Mouse (Mus musculus): ENCODE data around the gene Mfsd11.

The Mfsd11 gene

DNA sequence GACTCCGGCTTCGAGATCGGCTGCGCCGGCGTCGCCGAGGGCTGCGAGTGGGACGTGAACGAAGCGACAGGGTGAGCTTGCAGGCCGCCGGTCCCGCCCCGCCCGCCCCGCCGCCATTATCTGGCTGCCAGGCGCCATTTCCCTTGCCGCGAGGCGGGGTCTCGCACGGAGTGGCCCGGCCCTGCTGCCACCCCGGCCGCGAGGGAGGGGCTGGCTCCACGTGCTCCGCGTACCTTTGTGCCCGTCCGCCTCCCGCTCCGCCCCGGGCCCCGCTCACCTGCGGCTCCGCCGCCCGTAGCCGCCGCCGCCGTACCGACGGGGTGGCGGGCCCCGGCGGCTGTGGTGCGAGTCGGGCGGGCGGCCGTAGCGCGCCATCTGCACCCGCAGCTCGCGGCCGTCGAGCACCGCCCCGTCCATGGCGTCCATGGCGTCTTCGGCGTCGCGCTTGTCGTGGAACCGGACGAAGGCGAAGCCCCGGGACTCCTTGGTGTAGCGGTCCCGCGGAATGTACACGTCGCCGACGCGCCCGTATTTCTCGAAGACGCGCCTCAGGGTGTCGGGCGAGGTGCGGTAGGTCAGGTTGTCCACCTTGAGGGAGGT is at the start of gene Mfsd11:
Mfsd11 (plus strand) TSS at position 150 of the 600 bp plus-strand sequence.
- DNase-seq: peak; percentile 88

DNA sequence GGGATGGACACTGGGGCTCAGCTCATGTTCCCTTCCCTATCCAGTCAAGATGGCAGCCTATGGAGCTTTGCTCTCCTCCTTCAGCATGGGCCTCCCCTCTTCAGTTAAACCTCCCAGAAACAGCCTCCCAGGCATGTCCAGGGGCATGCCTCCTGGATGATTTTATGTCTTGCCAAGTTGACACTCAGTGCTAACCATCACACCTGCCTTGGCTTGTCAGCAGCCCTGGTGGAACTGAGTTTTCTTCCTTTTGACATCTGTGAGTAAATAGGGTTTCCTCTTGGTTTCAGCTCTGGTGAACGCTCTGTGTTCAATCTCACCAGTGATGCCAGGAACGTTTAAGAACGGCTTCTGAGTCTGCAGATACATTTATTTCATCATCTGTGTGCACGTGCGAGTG is 49.5 kb upstream of the Mfsd11 start:
- no peak for DNase-seq

DNA sequence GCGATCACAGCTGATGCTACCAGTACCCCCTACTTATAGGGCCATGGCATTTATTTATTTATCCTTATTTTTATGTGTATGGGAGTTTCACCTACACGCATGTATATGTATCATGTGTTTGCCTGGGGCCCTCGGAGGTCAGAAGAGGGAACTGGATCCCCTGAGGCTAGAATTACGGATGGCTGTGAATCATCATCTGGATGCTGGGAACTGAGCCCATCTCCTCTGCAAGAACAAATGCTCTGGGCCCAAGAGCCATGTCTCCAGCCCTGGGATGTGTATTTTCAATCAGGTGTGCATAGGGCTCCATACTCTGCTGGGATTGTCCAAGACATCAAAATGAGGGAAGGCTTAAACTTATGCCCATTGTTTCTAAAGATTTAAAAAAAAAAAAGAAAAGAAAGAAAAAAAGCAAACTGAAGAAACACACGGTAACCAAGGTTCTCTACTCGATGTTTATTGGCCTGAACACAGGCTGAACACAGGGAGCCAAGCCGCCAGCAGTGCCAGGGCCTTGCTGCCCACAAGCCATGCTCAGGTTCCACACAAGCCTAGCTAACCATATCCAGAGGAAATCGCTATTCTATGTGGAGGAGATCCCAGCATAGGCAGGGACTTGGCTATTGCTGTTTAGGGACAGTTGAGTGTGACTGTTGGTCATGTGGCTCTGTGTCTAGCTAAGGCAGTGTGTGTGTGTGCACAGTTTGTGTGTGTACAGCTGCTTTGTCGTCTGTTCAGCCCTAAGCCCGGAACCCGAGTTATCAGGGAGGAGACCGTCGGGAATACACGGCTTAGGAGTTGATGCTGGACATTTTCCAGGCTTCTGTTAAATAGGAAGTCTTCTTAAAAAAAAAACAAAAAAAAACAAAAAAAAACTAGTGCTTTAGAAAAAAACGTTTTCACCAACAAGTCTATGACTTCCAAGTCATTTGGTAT is 45.8 kb upstream of the Mfsd11 start:
- DNase-seq: no peak

DNA sequence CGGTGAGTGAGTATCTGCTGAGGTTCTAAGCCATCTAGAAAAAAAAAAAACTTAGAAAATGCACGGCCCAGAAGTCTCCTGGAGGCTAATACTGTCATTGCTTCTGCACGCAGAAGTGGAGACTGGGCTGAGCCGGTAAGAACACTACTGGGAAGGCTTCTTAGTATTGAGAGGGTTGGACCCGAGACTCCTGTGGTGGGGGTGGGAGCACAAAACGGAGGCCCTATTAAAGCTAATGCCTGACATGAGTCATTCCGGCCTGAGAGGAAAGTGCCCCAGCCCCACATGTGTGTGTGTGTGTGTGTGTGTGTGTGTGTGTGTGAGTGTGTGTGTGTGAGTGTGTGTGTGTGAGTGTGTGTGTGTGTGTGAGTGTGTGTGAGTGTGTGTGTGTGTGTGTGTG is 45.1 kb upstream of the Mfsd11 start:
- DNase-seq: no peak

DNA sequence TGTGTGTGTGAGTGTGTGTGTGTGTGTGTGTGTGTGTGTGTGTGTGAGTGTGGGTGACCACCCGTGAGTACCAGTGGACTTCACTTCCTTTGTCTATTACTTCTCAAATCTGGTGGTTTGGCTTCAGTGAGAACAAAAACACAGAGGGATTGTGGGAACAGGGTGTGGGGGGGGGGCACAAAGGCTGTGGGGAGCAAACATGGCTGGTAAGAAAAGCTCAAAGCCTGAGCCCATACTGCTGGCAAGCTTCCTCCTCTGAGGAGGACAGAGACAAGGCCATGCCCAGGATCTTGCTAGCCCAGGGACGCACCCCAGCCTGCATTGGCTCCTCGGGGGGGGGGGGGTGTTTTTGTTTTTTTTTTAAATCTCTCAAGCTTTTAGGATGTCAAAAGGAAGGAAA is 44.7 kb upstream of the Mfsd11 start:
- no peak for DNase-seq

DNA sequence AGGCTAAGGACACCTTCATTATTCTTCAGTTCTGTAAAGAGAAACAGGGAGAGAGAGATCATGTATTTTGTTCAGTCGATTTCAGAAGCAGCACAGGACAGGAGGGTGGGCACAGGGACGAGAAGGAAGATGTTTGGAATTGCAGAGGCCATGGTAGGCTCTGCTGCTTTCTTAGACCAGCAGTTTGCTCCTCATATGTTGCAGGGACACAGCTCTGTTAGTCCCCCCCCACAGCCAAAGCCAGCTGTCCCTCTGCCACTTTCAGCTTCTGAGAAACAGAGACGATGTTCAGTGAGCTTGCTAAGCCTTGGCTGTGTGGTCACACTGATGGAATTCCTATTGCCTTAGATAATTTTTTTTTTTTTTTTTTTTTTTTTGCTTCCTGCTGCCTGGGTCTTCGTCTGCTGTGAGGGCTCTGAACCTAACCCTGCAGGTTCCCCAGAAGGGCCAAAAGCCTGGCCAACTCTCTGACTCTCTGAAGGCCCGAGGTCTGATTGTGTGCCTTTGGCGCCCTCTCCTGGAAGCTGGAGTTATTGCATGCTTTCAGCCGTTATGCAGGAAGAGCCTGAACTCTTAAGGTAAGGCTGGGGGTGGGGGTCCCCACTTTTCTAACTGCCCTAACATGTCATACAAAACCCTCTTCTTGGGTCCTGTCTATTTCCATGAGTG is 44.2 kb upstream of the Mfsd11 start:
- DNase-seq: peak; percentile 84

DNA sequence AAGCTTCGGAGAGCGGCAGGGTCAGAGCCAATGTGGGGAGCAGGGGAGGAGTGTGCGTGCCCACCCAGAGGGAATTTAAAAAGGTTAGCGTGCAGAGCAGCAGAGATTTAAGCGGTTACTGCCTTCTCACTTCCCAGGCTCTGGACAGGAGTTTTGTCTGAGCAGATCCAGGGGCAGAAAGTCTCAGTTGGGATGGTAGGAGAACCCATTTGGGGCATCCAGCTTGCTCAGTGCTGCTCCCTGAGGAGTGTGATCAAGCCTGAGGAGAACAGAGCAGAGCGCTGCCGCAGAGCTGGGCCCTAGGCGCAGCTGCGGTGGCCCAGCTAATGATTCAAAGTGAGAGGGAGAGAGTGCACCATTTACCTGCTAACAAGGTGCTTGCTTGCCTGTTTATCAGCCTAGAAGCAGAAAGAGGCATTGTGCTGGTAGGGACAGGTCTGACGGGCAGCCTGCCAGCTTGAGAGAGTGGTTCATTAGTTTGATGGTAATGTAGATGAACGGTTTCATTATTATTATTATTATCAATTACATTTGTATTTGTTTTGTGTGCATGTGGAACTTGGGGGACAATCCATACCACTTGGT is 43.3 kb upstream of the Mfsd11 start:
- no peak for DNase-seq

DNA sequence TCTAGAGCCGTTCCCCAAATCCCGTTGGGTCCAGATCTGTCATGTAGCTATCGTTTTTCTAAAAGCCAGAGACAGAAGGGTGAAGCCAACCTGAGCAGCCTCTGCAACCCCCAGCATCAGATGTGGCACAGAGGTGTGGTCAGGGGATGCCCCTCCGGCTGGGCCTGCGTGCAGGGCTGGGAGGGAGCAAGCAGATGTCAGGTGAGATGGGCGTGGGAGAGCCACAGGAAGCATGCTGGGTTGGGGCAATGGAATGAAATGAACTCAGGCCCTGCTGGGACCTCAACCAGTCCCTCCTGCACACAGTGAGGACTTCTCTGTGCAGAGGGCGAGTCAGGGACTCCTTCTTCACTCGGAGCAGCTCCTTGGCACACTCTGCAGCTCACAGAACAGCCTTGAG is 42.7 kb upstream of the Mfsd11 start:
- no peak for DNase-seq

DNA sequence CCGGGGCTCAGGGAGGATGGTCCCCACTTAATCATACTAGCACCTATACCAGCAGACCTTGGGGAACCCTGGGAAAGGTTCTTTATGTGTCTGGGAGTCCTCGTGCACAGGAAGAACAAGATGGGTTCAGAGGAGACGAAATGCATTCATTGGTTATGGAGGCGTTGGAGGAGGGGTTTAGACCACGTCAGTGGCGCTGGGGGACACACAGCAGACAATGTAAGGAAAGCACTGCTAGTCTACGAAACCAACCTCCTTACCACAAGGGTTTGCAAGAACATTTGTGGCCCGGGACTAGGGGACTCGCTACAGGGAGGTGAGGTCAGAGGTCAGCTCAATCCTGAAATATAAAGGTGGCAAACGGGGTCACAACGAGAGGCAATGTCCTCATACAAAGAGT is 41.7 kb upstream of the Mfsd11 start:
- no peak for DNase-seq

DNA sequence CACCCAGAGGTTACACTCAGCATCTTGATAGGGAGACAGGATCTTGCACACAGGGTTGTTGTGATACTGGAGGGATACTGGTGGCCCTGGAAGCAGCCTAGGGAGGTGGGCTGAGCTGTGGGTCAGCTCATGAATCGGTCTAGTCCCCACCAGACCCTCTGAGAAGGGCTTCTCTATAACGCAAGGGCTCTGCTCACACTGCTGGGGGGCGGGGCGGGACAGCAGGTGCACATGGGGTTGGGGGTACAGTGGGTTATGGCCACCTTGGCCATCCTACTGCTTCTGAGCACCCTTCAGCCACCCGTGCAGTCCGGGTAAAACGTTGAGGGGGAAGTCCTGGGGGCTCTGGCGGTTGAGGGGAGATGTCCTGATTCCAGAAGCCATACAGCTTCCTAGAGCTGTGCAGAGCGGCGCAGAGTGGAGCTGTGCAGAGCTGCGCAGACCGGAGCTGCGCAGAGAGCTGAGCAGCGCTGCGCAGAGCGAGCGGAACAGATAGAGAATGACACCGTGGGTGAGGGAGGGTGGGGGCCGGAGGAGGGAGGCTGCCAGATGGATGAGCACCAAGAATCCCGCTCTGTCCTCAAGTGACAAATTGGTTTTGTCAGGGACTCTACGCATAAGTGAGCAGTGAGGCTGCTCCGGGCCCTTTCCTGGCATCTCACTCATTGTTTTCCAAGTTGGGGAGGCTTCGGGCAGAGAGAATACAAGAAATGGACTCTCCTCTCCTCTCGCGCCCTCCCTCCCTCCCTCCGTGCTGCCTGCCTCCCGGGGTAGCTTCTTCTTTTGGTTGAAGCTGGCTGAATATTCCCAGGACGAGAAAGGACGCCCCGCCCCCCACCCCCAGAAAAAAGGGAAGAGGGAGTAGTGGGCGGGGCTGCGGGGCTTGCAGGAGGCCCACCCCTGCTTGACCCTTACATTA is 41.0 kb upstream of the Mfsd11 start:
- DNase-seq: peak; percentile 67

DNA sequence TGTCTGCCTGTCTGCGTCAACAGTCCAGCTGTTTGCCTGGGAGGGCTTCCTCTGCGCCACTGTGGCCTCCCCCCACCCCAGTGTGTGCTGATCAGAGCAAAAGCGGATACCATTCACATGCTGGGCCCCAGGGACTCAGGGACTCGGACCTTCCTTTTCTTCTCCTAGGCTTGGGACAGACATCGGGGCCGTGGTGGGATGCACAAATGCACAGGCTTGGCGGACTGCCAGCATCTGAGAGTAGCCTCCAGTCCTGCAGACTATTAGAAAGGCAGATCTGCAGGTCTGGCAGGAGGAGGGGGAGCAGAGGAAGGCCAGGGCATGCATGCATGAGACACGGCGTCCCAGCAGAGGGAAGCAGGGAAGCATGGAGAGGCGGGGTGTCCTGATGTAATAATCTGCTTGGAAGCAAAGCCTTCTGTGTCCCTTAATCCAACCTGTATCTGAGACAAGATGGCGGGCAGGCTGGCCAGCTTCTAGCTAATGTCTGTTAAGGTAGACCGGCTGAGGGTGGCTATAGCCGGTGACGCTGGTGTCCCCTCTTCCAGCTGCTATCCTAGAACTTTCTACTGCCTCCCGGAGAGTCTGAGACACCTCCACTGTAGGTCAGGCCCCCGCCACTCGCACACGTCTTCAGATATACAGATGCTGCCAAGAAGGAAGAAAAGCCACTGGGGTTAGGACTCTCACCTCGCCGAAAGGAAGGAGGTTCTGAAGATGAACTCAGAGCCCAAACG is 39.3 kb upstream of the Mfsd11 start:
- no peak for DNase-seq

DNA sequence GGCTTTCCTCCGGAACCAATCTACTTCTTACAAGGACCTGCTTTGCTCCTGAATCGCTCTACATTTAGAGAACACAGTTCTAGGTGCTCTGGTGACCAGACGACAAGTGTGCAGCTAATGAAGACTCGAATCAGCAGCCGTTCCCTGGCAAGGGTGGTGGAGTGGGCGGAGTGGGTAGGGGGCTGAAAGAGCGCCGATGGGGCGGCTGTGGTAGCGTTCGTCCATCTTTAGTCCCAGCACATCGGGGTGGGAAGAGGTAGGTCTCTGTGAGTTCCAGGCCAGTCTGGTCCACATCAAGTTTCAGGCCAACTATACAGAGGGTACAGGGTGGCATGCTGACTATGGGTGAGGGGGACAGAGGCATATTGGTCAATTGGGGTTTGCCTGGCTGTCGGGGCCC is 38.6 kb upstream of the Mfsd11 start:
- DNase-seq: no peak

DNA sequence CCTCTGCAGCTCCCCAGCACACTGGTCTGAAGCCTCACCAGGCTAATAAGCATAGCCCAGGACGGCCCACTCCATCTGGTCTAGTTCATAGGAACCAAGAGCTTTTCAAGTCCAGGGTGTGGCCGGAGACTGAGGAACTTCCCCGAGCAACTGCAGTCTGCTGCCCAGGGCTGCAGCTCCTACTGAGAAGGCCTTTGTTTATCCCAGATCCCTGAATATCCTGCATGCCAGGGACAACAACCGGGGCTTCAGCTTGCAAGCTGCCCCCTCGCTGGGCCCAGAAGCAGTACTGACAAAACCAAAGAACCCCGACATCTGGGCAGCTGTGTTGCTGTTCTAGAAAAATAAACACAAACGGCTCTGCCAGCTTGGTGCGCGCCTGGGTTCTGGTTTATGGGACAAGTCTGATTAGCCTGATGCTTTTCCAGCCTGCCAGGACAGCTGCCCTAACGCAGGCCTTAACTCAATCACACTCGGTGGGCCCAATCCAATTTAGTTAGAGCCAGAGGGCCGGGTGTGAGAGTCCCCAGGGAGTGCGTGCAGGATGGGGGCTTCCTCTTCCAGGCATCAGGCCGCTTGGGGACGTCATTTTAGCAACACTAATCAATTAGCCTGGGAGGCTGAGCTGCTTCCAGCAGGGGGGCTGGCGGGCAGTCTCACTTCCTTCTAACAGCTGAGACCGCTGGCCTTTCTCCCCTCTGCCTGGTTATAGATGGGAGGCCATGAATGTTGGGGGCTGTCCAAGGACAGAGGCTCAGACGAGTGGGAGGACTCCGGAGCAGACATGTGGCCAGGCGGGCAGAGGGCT is 38.0 kb upstream of the Mfsd11 start:
- DNase-seq: no peak

DNA sequence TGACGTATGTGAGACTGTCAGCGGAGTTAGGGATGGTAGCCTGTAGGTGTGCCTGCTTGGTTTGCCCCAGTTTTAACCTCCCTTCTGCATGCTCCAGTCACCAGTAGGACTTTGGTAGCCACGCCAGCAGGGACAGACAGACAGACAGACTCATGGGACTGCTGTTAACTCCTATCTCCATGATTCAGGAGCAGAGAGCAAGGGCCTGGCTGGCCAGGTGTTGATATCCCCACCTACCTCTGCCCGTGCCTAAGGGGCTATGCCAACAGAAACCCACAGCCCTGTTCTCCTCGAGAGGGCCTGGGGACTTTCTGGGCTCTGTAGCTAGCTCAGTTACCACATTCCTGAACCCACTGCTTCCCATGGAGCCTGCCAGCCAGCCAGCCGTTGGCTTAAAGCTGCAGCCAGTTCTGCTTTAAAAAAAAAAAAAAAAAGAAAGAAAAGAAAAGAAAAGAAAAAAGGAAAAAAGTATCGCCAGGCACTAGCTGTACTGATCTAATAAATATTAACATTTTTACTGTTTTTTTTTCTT is 37.3 kb upstream of the Mfsd11 start:
- DNase-seq: no peak

DNA sequence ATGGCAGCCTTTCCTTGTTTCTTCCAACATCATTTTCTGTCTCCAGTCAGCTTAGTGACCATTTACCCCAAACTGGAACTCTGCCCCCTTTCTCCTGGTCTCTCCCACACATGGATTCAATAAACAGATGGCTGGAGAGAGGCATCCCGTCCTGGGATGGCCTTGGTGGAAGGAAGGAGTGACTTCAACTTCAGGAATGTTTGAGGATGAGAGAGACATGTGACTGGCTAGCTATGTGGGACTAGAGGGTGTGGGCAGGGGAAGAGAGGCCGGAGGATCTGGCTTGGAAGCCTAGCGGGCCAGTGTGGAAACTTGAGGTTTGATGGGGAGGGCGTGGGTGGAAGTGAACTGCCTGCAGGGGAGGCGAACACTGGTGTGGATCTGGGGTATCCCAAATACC is 35.5 kb upstream of the Mfsd11 start:
- no peak for DNase-seq

DNA sequence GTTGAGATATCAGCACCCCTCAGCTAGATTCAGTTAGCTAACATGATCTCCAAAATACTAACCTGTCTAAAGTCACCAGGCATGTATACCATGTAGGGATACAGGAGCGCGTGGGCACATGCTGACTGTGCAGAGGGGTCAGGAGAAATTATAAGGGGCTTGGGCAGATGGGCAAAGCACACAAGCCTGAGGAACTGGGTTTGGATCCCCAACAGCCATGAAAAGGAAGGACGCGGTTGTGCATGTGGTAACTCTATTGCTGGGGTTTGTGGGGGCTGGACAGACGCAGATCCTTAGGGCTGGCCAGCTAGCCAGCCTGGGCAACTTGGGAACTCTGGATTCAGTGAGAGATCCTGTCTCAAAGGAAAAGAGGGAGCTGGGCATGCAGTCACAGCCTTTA is 34.7 kb upstream of the Mfsd11 start:
- no peak for DNase-seq

DNA sequence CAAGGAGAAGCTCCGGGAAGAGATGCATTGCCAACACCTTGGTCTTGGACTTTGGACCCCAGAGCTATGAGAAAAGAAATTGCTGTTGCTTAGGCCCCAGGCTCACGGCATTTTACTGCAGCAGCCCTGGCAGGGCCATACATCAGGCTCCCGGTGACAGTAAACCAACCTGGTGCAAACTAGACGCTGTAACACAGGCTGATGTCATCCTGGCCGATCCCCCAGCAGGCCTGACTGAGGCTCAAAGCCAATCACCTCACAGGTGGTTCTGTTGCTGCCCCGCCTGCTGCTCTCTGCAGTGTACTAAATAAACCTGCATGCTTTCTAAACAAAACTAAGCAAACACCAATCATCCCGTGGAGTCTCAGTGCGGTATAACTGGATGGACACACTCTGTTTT is 33.5 kb upstream of the Mfsd11 start:
- no peak for DNase-seq

DNA sequence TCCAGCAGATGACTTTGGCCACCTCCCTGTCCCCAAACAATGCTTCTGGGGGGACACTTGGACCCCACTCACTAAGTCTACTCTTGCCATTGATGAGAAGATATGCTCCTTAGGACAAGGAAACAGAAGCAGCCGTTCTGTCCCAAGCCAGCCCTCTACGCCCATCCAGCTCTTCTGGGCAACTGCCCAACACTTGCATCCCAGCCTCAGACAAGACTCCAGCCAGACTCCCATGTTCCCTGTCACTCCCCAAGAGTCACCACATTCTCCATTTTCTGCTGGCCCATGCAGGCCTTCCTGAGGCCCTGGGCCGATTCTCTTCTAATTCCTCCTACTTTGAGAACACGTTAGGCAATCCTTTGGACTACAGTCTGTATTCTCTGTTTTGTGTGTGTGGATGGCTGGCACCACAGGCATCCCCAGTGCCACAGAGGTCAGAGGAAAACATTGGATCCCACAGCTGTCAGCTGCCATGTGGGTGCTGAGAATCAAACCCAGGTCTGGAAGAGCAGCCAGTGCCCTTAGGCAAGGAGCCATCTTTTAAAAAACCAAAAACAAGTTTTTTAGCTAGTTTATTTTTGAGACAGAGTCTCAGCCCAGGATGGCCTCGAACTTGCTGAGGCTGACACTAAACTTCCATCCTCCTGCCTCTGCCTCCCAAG is 32.2 kb upstream of the Mfsd11 start:
- no peak for DNase-seq

DNA sequence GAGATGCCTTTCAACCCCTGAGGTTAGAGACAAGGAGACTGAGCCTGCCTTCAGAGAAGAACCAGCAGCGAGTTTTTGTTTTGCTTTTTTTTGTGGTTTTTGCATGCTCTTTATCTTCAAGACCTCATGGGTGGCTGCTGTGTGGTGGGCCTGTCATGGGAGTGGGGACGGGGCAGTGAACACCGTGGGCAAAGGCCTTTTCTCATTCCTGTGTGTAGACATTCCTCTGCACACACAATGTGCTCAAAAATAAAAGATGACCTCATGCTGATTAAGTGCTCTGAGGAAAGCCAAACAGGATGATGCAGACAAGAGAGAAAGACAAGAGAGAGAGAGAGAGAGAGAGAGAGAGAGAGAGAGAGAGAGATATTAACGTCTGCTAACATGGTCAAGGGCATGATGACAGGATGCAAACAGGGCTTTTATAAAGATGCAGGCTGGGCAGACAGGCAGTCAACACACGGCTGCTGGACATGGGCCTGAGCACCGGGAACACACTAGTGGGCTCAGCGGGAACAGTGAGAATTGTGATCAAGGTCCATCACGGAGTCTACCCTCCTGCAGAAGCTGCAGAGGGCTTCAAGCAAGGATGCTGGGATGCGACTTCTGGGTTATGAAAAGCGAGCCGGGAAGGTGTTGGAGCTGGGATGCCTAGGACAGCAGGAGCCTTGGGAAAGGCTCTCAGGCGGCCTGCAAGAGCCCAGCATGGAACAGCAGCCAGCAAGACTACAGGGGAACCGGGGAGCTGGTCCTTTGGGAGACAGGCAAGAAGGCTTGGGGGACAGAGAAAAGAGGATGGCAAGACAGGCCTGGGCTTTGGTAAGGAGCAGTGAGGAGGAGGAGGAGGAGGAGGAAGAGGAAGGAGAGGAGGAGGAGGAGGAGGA is 30.9 kb upstream of the Mfsd11 start:
- DNase-seq: no peak

Measured in thymus, postnatal 14 days (tissue).